Comparison of ENCODE assay signal across 8 mouse cellular contexts in the genomic region with DNA sequence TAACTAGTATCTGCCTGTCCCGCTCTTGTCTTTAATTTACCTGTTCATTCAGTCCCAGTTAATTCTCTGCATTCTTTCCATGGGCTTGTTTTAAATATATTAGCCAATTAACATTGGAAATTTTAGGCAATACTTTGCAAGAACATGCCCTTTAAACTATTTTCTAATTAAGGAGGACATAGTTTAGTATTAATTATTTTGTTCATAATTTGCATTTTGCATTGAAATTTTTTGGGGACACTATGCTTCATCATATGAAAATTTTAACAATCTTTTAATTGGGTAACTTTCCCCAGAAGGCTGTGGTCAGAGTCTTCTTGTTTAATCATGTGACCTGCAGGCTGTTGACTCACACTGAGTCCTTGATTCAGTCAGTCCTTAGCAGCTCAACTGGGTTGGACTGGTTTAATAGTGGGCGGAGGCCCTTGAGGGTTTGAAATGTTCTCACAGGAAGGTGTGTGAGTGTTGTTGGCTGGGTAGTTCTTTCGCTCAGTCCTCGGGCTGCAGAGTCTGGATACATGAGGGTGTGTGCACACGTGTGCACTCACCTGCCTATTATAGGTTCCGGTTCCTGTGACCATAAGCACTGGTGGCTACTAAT.
DNase-seq lines count a peak whose midpoint lies in the region; ATAC-seq lines count a peak whose summit lies in the region.

No protein-coding gene starts in this region.

- no peaks in the 10 kb centered on the region for H3K9me3 ChIP-seq in hindbrain, embryonic 16.5 days (ENCODE audit: control insufficient read depth, low read length)
- H3K9me3 ChIP-seq in hindbrain, embryonic 10.5 days = no peaks in the 10 kb centered on the region
- no peaks in the 10 kb centered on the region for H3K9me3 ChIP-seq in hindbrain, embryonic 13.5 days

- H3K36me3 ChIP-seq in hindbrain, embryonic 16.5 days (ENCODE audit: control insufficient read depth, insufficient read depth, low read length) = no peaks in the 10 kb centered on the region; the same call in 1 of the 2 replicates
- no peaks in the 10 kb centered on the region for H3K36me3 ChIP-seq in hindbrain, embryonic 10.5 days
- peaks cover 8% of the 10 kb centered on the region for H3K36me3 ChIP-seq in hindbrain, embryonic 13.5 days

- no peak overlapping the region for H3K9ac ChIP-seq in hindbrain, embryonic 16.5 days (ENCODE audit: low read depth, low read length)
- no peak overlapping the region for H3K9ac ChIP-seq in hindbrain, embryonic 13.5 days

- H3K27me3 ChIP-seq in hindbrain, embryonic 16.5 days (replicated peaks; ENCODE audit: control insufficient read depth, insufficient read depth, low read length) = no peaks in the 10 kb centered on the region
- H3K27me3 ChIP-seq in hindbrain, embryonic 10.5 days (ENCODE audit: insufficient read depth, poor library complexity, severe bottlenecking) = no peaks in the 10 kb centered on the region
- no peaks in the 10 kb centered on the region for H3K27me3 ChIP-seq in hindbrain, embryonic 13.5 days

- H3K4me1 ChIP-seq in hindbrain, embryonic 16.5 days (ENCODE audit: control insufficient read depth, insufficient read depth, low read depth, low read length) = no peaks in the 10 kb centered on the region
- peaks cover 17% of the 10 kb centered on the region for H3K4me1 ChIP-seq in hindbrain, embryonic 10.5 days (replicated peaks)
- H3K4me1 ChIP-seq in hindbrain, embryonic 13.5 days (replicated peaks) = peaks cover 25% of the 10 kb centered on the region

- H3K4me3 ChIP-seq in hindbrain, embryonic 16.5 days (ENCODE audit: low read length) = no peak overlapping the region
- no peak overlapping the region for H3K4me3 ChIP-seq in hindbrain, embryonic 10.5 days
- no peak overlapping the region for H3K4me3 ChIP-seq in hindbrain, embryonic 13.5 days

- no peak for DNase-seq in hindbrain, embryonic 10.5 days (ENCODE audit: low spot score)
- DNase-seq in adrenal gland, adult 8-10 months = peak; percentile 52
- peak; percentile 67 to 88 for DNase-seq in kidney, adult 8-10 months
- DNase-seq in lung, postnatal 25 days (ENCODE audit: low spot score) = peak; percentile 89
- no peak for DNase-seq in embryo, embryonic 10 days (ENCODE audit: low spot score)
- DNase-seq in MN1 (ENCODE audit: low spot score) = no peak

- 0 out of 2 replicates have a peak, but pooled peaks have one; percentile 19 for ATAC-seq in hindbrain, embryonic 16.5 days
- ATAC-seq in hindbrain, embryonic 13.5 days (ENCODE audit: low FRiP score) = no peak

- H3K4me2 ChIP-seq in hindbrain, embryonic 16.5 days (ENCODE audit: low read length) = no peak overlapping the region
- H3K4me2 ChIP-seq in hindbrain, embryonic 13.5 days = no peak overlapping the region

- 91% methylated on average over 6 of the region's 6 CpGs for WGBS in hindbrain, embryonic 16.5 days
- WGBS in hindbrain, embryonic 10.5 days = 89% methylated on average over 6 of the region's 6 CpGs
- WGBS in hindbrain, embryonic 13.5 days = 92% methylated on average over 6 of the region's 6 CpGs

- no peak overlapping the region for H3K27ac ChIP-seq in hindbrain, embryonic 16.5 days (ENCODE audit: low read depth, low read length)
- H3K27ac ChIP-seq in hindbrain, embryonic 10.5 days = no peak overlapping the region
- no peak overlapping the region for H3K27ac ChIP-seq in hindbrain, embryonic 13.5 days

Comparison
In these comparisons a context has a peak if more than half of its experiments do, and no peak if none do; other contexts are left out.
1. DNase-seq: peak in adrenal gland, adult 8-10 months (single experiment), kidney, adult 8-10 months (2 of 2) and lung, postnatal 25 days (single experiment); none in hindbrain, embryonic 10.5 days (single experiment), embryo, embryonic 10 days (single experiment) and MN1 (single experiment).